Mouse (Mus musculus): ENCODE data around the gene C1qtnf6.

DNA sequence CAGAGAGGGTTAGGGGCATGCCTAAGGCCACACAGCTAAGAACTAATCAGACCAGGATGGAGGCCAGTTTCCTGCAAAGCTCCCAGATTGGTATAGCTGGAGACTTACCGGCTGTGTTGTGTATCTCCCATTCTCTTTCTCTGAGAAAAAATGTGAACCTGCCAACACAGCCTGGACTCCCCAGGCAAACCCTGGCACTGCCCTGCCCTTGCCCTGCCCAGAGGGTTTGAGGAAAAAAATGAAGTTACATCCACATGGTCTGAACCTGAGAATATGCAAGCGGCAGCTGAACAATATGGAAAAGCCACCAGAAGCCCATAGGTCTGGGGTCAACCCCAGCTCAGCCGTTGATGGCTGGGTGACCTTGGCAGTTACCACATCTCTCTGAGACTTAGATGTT, 42.0 kb downstream of the C1qtnf6 start:
- TF ChIP-seq POLR2A (IDR thresholded peaks at IDR 0.05; ENCODE audit: low read depth, low read length) (no peak), CTCF (IDR thresholded peaks at IDR 0.05; ENCODE audit: extremely low read depth, insufficient read length, insufficient replicate concordance, low read depth, low read length) (no peak)

All from small intestine, adult 2 months (tissue).